Comparison of ENCODE assay signal across 22 mouse cellular contexts in the genomic region with DNA sequence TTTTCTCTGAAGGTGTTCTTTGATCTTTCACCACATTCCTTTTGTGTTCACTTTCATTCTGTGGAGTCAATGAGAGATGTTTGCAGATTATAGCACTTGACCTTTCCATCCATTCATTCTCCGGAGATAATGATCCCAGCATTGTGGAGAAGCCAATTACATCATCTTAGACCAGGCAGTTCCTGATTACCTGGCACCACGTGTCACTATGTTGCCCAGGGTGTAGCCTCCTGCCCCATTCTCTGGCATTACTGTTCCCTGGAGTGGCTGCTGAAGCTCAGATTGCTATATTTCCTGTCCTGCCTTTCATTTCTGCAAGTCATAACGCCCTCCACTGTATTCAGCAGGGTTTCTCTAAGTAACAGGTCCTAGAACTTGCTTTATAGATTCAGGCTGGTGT.
DNase-seq lines count a peak whose midpoint lies in the region; ATAC-seq lines count a peak whose summit lies in the region.
"Had no signal": no experiment of that assay in that cellular context is flagged by ENCODE, and none has a peak within 500 bp of the region (broad histone marks: within the 10 kb centered on the region; RNA-seq: fewer than 3 reads in every experiment).

No protein-coding gene starts in this region.

- 60% methylated on average over 3 of the region's 3 CpGs for WGBS in stomach, embryonic 14.5 days

- no peak overlapping the region for H3K4me2 ChIP-seq in stomach, embryonic 14.5 days (replicated peaks; ENCODE audit: low read depth, low read length)
- H3K4me2 ChIP-seq: embryonic facial prominence, embryonic 12.5 days; embryonic facial prominence, embryonic 15.5 days; heart, embryonic 11.5 days; hindbrain, embryonic 12.5 days had no signal

- peaks cover 16% of the 10 kb centered on the region for H3K36me3 ChIP-seq in stomach, embryonic 14.5 days (ENCODE audit: control insufficient read depth, insufficient read depth, low read length)

- no peak overlapping the region for H3K9ac ChIP-seq in stomach, embryonic 14.5 days (replicated peaks; ENCODE audit: low read depth, low read length)
- H3K9ac ChIP-seq: embryonic facial prominence, embryonic 12.5 days; embryonic facial prominence, embryonic 15.5 days; forebrain, postnatal 0 days; hindbrain, embryonic 12.5 days had no signal

- no peaks in the 10 kb centered on the region for H3K9me3 ChIP-seq in stomach, embryonic 14.5 days (ENCODE audit: control insufficient read depth, low read depth, low read length)
- H3K9me3 ChIP-seq: embryonic facial prominence, embryonic 12.5 days; embryonic facial prominence, embryonic 15.5 days; hindbrain, embryonic 12.5 days had no signal

- H3K27me3 ChIP-seq in stomach, embryonic 14.5 days (ENCODE audit: control insufficient read depth, insufficient read depth, low read length) = no peaks in the 10 kb centered on the region
- H3K27me3 ChIP-seq: embryonic facial prominence, embryonic 12.5 days; embryonic facial prominence, embryonic 15.5 days; hindbrain, embryonic 12.5 days had no signal

- DNase-seq in urinary bladder, postnatal 14 days (ENCODE audit: low spot score) = peak; percentile 4
- DNase-seq in urinary bladder, adult 2 months (ENCODE audit: low spot score) = no peak
- DNase-seq in ZHBTc4 (ENCODE audit: low read depth, low spot score) = peak; percentile 48
- no peak for DNase-seq in layer of hippocampus, postnatal 14 days (ENCODE audit: low spot score in 2 of 2)
- DNase-seq in thymus, adult 18-20 months = no peak
- DNase-seq: adrenal gland, postnatal 10 days; adrenal gland, postnatal 36 days; cerebellum, adult 18-20 months; cerebellum, adult 9-10 months; cerebellum, postnatal 14 days; forebrain, postnatal 0 days; gastrocnemius, adult 2 months; gastrocnemius, postnatal 14 days; heart, adult 11 months had no signal

- H3K4me3 ChIP-seq in stomach, embryonic 14.5 days (ENCODE audit: low read depth, low read length) = no peak overlapping the region
- H3K4me3 ChIP-seq: embryonic facial prominence, embryonic 12.5 days; embryonic facial prominence, embryonic 15.5 days; gastrocnemius, adult 2 months; hindbrain, embryonic 12.5 days had no signal

- H3K4me1 ChIP-seq in stomach, embryonic 14.5 days (ENCODE audit: control insufficient read depth, insufficient read depth, low read length) = no peaks in the 10 kb centered on the region
- H3K4me1 ChIP-seq: embryonic facial prominence, embryonic 12.5 days; hindbrain, embryonic 12.5 days had no signal

- H3K27ac ChIP-seq in stomach, embryonic 14.5 days (ENCODE audit: low read length) = no peak overlapping the region
- H3K27ac ChIP-seq: embryonic facial prominence, embryonic 12.5 days; embryonic facial prominence, embryonic 15.5 days; gastrocnemius, adult 2 months; hindbrain, embryonic 12.5 days had no signal

- ATAC-seq in stomach, embryonic 14.5 days (ENCODE audit: insufficient number of reproducible peaks, insufficient read depth, low FRiP score, low read depth) = 0 out of 2 replicates have a peak, but pooled peaks have one; percentile 37
- ATAC-seq: CD4-positive, CD25-positive, alpha-beta regulatory T cell, adult 4 months; forebrain, embryonic 14.5 days; forebrain, postnatal 0 days; hindbrain, embryonic 16.5 days had no signal

Comparison
In these comparisons a context has a peak if more than half of its experiments do, and no peak if none do; other contexts are left out.
1. DNase-seq: peak in urinary bladder, postnatal 14 days (single experiment) and ZHBTc4 (single experiment); none in urinary bladder, adult 2 months (single experiment), layer of hippocampus, postnatal 14 days (0 of 2) and thymus, adult 18-20 months (0 of 2).